Mouse (Mus musculus) lung, adult 2 months (tissue): ENCODE data around the gene Stat3. TPM values are rescaled to one million over a fixed set of nuclear protein-coding genes. Genes with fewer than 3 reads are reported as not detected.

Source experiments
- DNase-seq: peaks from one replicate; pipeline ENCODE4 v3.0.0; 2022
- H3K4me1 ChIP-seq: fragments of 200-500 bp; 2 replicates; pipeline ENCODE4 v1.6.1; 2011; ENCODE audit warnings: low read length; ENCODE audit not compliant: control insufficient read depth, insufficient read depth
- H3K4me3 ChIP-seq: fragments of 200-500 bp; replicated peaks from 2 replicates; pipeline ENCODE3; 2011; ENCODE audit warnings: low read depth, mild to moderate bottlenecking, control low read depth, low read length; ENCODE audit errors: extremely low read depth
- CTCF ChIP-seq: fragments of 200-500 bp; IDR thresholded peaks from 2 replicates; pipeline ENCODE4 v1.5.1; 2011; ENCODE audit warnings: mild to moderate bottlenecking, low read length, control low read depth; ENCODE audit not compliant: insufficient read depth
- POLR2A ChIP-seq: fragments of 200-500 bp; IDR thresholded peaks from 2 replicates; pipeline ENCODE4 v1.6.1; 2011; ENCODE audit warnings: low read depth, mild to moderate bottlenecking, control low read depth, low read length, borderline replicate concordance; ENCODE audit errors: extremely low read depth
- WGBS: fragments of 180-500 bp; shearing (Covaris S2); methylation state at CpG from one replicate; pipeline ENCODE4 v1.1.7; 2018; 5-methylcytosine and 5-hydroxymethylcytosine counted together
- polyA plus RNA-seq: library from polyadenylated mRNA; depleted of rRNA; stranded (reverse); fragments of >200 nt; gene quantifications from 2 replicates; pipeline ENCODE4 v1.2.3, GENCODE M21; 2012

Stat3 gene
- polyA plus RNA-seq, 1 experiment, result 147 TPM

DNA sequence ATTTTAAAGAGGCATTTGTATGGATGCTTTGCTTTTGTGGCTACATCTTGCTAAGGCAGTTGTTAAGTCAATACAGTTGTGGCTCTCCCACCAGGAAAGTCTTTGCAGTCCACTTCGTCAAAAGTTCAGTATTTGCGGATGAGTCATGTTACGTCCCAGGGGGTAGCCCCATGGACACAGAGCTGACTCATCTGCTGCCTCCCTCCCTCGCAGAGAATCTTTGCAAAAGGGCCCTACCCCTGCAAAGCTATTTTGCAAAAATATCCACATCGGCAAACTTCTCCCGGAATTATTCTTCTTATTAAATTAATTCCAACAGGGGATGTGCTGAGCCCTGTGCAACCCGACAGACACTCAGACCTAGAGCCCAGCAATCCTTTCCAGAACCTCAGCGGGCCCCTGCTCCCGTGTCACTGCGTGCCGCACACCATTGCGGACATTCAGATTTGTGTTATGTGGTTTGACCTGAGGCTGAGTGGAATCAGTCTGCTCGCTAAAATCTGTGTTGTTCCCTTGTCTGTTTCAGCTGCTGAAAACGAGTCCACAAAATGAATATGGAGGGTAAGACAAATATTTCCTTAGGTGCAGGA lies 35.1 kb upstream of the Stat3 start:
- TF ChIP-seq CTCF (no peak), POLR2A (no peak)
- Histone ChIP-seq H3K4me1 (peaks cover 2% of the 10 kb centered on the region; the same call in 1 of the 2 replicates), H3K4me3 (no peak overlapping the region)
- 59% methylated on average over 14 of the region's 14 CpGs for WGBS
- no peak for DNase-seq

DNA sequence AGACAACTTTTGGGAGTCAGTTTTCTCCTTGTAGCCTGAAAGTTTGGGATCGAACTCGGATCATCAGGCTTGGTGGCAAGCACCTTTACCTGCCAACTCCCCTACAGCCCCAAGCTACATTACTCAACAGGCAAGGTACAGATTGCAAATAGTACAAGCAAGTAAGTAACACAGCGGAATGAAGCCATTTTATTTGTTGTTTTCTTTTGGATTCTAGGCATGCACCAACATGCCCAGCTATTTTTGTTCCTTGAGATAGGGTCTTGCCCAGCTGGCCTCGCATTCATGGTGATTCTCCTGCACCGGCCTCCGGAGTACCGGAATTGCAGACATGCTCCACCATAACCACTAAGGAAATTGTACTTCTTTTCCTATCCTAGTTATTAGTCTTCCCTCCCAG lies 33.9 kb upstream of the Stat3 start:
- no peak for TF ChIP-seq CTCF
- no peak for TF ChIP-seq POLR2A
- 91% methylated on average over 7 of the region's 7 CpGs for WGBS
- Histone ChIP-seq H3K4me3 (no peak overlapping the region), H3K4me1 (no peaks in the 10 kb centered on the region)
- no peak for DNase-seq

DNA sequence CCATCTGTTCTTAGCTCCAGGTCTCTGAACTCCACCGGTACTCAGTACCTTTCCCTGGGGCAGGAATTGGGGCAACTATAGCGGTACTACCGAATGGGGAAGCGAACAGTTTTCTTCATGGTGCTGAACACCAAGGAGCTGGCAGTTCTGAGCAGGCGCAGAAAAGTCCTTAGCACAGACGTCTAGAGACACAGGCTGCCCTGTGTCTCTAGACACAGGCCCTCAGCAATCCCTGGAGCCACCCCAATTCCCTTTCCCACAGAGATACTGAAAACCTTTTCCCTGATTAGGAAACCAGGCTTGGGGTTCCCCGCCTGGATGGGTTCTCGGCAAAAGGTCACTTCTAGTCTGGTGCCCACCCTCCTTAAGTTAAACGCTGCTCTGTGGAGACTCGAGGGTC lies 32.1 kb upstream of the Stat3 start:
- no peaks in the 10 kb centered on the region; the same call in 1 of the 2 replicates for H3K4me1 ChIP-seq
- DNase-seq, result no peak
- WGBS, result 77% methylated on average over 10 of the region's 10 CpGs
- no peak overlapping the region for H3K4me3 ChIP-seq
- TF ChIP-seq CTCF (no peak), POLR2A (no peak)

DNA sequence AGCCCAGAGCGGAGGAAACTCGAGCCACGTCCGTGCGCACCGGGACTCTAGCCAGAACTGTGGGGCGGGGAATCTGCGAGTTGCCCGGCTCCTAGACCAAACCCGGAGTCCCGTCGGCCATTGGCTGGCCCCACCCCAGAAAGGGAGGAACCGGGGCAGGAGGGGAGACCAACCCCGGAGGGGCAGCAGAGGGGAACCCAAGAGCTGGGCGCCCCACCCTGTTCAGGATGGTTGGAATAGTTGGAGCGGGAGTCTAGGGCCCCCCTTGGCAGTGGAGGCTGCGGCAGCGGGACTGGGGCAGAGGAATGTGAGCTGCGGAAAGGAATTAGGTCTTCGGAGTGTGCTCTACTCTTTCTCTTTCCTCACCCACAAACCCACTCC lies 31.2 kb upstream of the Stat3 start, which contains the start of gene Cavin1:
Cavin1 (minus strand) TSS at position 331 of the 381 bp plus-strand sequence.
- DNase-seq, result peak; percentile 99
- Histone ChIP-seq H3K4me3 (peak within 1 kb of the TSS; percentile 94), H3K4me1 (peaks cover 2% of the 10 kb centered on the region; the same call in 1 of the 2 replicates)
- TF ChIP-seq CTCF (no peak), POLR2A (peak; percentile 98)
- 1% methylated on average over 20 of the region's 20 CpGs for WGBS

DNA sequence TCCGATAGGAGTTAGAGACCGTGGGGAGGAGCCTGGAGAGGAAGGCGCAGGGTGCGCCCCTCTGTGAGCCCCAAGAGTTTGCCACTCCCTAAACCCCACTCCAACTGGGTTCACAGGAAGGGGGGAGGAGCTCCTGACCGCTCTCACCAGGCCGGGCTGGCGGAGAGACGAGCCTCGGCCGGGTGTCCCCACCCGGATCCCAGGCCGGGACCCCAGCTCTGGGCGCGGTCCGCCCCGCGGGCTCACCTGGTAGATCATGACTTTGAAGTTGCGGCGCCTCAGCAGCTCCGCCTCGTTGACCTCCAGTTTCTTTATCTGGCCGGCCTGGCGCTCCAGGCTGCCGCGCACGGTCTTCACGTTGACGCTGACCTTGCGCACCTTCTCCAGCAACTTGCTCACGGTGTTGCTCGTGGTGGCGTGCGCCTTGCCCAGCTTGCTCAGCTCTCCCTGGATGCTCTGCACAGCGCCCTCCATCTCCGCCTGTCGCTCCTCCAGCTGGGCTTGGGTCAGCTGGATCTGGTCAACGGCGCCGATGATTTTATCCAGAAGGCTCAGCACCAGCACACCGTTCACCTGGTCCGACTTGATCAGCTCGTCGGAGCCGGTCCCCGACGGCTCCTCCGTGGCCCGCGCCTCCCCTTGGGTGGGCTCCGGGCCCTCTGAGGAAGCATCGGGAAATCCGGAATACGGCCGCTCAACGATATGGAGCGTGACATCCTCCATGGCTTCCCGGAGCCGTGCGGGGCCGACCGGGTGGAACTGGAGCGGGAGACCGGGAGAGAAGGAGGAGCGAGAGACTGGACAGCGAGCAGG lies 30.6 kb upstream of the Stat3 start:
- DNase-seq, result peak; percentile 75

DNA sequence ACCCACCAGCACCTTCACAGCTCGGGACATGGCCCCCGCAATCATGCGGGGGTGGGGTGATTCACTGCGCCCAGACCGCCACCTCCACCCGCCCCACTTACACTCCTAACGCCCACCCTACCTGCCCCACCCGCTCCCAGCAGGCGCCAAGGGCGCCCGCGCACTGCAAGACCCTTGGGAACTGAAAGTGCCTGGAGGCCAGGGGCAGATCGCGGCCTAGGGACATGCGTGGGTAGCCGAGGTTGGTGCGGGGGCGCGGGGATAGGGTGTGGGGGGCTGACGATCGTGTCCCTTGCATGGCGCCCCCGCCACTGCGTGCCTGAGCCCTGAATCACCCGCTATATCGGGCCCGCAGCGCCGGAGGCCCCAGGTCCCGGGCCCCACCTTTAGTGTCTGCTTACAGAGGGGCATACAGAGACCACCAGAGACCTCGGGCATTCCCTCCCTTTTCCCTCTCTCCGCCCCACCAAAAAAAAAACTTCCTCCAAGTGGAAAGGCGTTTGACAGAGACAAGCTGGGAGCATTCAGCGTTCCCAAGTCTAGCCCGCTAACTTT lies 29.9 kb upstream of the Stat3 start:
- peaks cover 11% of the 10 kb centered on the region for H3K4me1 ChIP-seq
- TF ChIP-seq POLR2A (no peak), CTCF (no peak)
- peak; percentile 60 for DNase-seq
- 1% methylated on average over 34 of the region's 35 CpGs for WGBS
- H3K4me3 ChIP-seq, result peak overlapping the region; percentile 94

More for the DNA sequence above, 30.6 kb upstream of the Stat3 start:
- peak; percentile 49; the same call in 1 of the 2 replicates for TF ChIP-seq POLR2A
- TF ChIP-seq CTCF, result no peak
- Histone ChIP-seq H3K4me3 (peak overlapping the region; percentile 94), H3K4me1 (peaks cover 4% of the 10 kb centered on the region)
- WGBS, result under 1% methylated on average over 65 of the region's 65 CpGs

DNA sequence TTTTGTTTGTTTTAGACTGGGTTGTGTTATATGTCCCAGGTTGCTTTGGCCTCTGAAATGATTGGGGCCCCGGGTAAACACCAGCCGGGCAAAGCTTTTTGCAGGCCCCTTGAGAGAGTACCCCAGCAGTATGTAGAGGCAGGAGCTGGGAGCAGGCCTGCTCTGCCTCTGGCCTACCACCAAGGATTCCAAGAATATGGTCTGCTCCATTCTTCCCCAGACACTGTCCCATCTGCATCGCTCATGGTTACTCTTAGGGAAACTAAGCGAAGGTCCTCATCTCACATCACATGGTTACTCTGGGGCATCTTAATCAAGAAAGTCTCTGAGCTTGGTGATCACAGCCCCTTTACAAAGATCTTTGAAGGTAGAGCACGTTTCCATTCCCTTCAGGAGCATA lies 29.2 kb upstream of the Stat3 start:
- Histone ChIP-seq H3K4me1 (peaks cover 18% of the 10 kb centered on the region), H3K4me3 (peak overlapping the region; percentile 94)
- TF ChIP-seq POLR2A (no peak), CTCF (no peak)
- DNase-seq, result peak; percentile 26
- WGBS, result 30% methylated on average over 5 of the region's 5 CpGs

DNA sequence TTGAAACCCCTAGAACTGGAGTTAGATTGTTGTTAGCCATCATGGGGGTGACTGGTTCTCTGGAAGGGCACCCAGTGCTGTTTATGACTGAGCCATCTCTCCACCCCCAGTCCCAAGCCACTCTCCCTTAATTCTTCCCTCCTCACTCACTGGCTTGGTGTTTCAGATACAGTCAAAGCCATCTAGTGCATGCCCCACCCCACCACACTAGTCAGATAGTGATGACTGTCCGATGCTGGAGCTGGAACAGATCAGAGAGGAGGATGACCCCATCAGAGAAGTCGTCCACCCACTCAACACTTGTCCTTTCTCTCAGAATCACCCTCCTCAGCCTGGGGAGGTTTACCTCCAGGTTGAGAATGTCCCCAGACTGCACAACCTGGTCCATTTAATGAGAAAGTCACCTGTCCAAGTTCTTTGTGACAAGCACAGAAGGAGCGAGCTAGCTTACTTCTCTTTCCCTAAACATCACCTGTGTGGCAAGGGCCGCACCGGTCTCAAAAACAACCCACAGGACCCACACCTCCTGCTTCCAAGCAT lies 28.6 kb upstream of the Stat3 start:
- Histone ChIP-seq H3K4me3 (peak overlapping the region; percentile 26), H3K4me1 (peaks cover 24% of the 10 kb centered on the region)
- DNase-seq, result no peak

DNA sequence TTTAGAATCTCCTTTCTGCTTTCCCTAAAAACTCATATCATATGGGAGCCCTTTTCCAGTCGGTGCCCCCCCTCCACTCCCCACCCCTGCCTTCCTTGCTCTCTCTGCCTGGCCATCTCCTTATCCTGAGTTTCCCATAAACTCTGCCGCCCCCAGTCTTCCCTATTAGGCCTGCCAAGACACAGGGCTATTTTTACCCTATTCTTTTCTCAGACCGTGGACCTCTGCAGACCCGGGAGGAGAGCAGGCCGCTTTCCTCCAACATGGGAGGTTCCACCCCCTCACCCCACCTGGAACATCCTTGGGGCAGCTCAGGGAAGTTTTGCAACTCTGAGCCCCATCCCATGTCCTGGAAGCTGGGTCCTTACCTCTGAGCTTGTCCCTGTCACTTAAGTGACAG lies 28.0 kb upstream of the Stat3 start:
- Histone ChIP-seq H3K4me3 (peak overlapping the region; percentile 51), H3K4me1 (peaks cover 29% of the 10 kb centered on the region)
- DNase-seq, result no peak
- no peak for TF ChIP-seq CTCF
- no peak for TF ChIP-seq POLR2A
- WGBS, result 40% methylated on average over 5 of the region's 5 CpGs

More for the DNA sequence above, 28.6 kb upstream of the Stat3 start:
- whole genome bisulfite sequencing, result 29% methylated on average over 5 of the region's 5 CpGs
- TF ChIP-seq CTCF, result no peak
- no peak for TF ChIP-seq POLR2A
